In the genomic region with DNA sequence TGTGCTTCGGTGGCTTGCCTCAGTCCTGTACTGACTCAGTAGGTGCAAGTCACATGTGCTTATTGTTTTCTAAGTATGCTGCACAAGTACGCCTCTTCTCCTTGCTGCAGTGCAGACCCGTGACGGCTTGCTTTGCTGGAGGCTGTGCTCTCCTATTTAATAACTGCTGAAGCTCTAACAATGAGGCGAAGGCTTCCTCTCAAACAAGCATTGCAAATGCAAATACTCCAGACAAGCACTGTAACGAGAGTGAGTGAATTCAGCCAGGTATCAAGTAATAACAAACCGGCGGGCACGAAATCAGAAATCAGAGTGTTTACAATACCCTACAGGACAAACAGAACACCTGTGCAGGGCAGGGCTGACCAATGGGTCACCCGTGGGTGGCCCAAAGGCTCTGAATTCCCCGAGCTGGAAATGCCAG, we compare ENCODE assay signal across 12 mouse cellular contexts. TPM values are rescaled to one million over a fixed set of nuclear protein-coding genes. Genes with fewer than 3 reads are reported as not detected.
A peak's percentile ranks its signal among the peaks of the same experiment; 100 is the strongest.
DNase-seq lines count a peak whose midpoint lies in the region; ATAC-seq and TF ChIP-seq lines count a peak whose summit lies in the region.
"Had no signal": no experiment of that assay in that cellular context is flagged by ENCODE, and none has a peak within 500 bp of the region (broad histone marks: within the 10 kb centered on the region; RNA-seq: fewer than 3 reads in every experiment).

No protein-coding gene starts in this region.

- H3K4me1 ChIP-seq in embryonic facial prominence, embryonic 15.5 days = peaks cover 10% of the 10 kb centered on the region; the same call in 1 of the 2 replicates
- H3K4me1 ChIP-seq in hindbrain, embryonic 16.5 days (ENCODE audit: control insufficient read depth, insufficient read depth, low read depth, low read length) = peaks cover 4% of the 10 kb centered on the region
- no peaks in the 10 kb centered on the region for H3K4me1 ChIP-seq in midbrain, postnatal 0 days (ENCODE audit: insufficient read depth, low read length)
- peaks cover 5% of the 10 kb centered on the region; the same call in 1 of the 2 replicates for H3K4me1 ChIP-seq in heart, embryonic 10.5 days

- WGBS in embryonic facial prominence, embryonic 15.5 days = 49% methylated on average over 11 of the region's 11 CpGs
- WGBS in hindbrain, embryonic 16.5 days = 49% methylated on average over 11 of the region's 11 CpGs
- WGBS in midbrain, postnatal 0 days = 45% methylated on average over 11 of the region's 11 CpGs
- 79% methylated on average over 11 of the region's 11 CpGs for WGBS in heart, embryonic 10.5 days

- no peak overlapping the region for H3K4me3 ChIP-seq in left cerebral cortex, adult 2 months
- no peak overlapping the region for H3K4me3 ChIP-seq in embryonic facial prominence, embryonic 15.5 days (replicated peaks)
- no peak overlapping the region for H3K4me3 ChIP-seq in hindbrain, embryonic 16.5 days (ENCODE audit: low read length)
- H3K4me3 ChIP-seq in midbrain, postnatal 0 days (ENCODE audit: low read depth, low read length) = no peak overlapping the region
- H3K4me3 ChIP-seq in heart, embryonic 10.5 days = no peak overlapping the region
- H3K4me3 ChIP-seq: embryonic facial prominence, embryonic 13.5 days had no signal

- no peak overlapping the region; the same call in 1 of the 2 replicates for H3K4me2 ChIP-seq in embryonic facial prominence, embryonic 15.5 days (replicated peaks)
- no peak overlapping the region for H3K4me2 ChIP-seq in hindbrain, embryonic 16.5 days (ENCODE audit: low read length)
- no peak overlapping the region for H3K4me2 ChIP-seq in midbrain, postnatal 0 days (ENCODE audit: low read depth, low read length, poor library complexity, severe bottlenecking)
- H3K4me2 ChIP-seq: embryonic facial prominence, embryonic 13.5 days had no signal

- no peak overlapping the region for H3K9ac ChIP-seq in embryonic facial prominence, embryonic 15.5 days
- H3K9ac ChIP-seq in hindbrain, embryonic 16.5 days (ENCODE audit: low read depth, low read length) = no peak overlapping the region
- H3K9ac ChIP-seq in midbrain, postnatal 0 days (replicated peaks; ENCODE audit: low read length, poor library complexity, severe bottlenecking) = no peak overlapping the region
- H3K9ac ChIP-seq: embryonic facial prominence, embryonic 13.5 days had no signal

- H3K36me3 ChIP-seq in embryonic facial prominence, embryonic 15.5 days = no peaks in the 10 kb centered on the region
- H3K36me3 ChIP-seq in hindbrain, embryonic 16.5 days (ENCODE audit: control insufficient read depth, insufficient read depth, low read length) = no peaks in the 10 kb centered on the region
- no peaks in the 10 kb centered on the region for H3K36me3 ChIP-seq in midbrain, postnatal 0 days (ENCODE audit: insufficient read depth, low read length)
- no peaks in the 10 kb centered on the region for H3K36me3 ChIP-seq in heart, embryonic 10.5 days
- H3K36me3 ChIP-seq: embryonic facial prominence, embryonic 13.5 days had no signal

- no peak for ATAC-seq in embryonic facial prominence, embryonic 15.5 days (ENCODE audit: insufficient number of reproducible peaks, low FRiP score, low TSS enrichment, low read depth)
- peak; percentile 82 for ATAC-seq in hindbrain, embryonic 16.5 days
- ATAC-seq in midbrain, postnatal 0 days (ENCODE audit: low FRiP score) = peak; percentile 74; the same call in 1 of the 2 replicates
- ATAC-seq: intestine, embryonic 16.5 days had no signal

- intact Hi-C loops in left cerebral cortex, adult 2 months (cut with DNase I) = no loop called here
- intact Hi-C loops in left cerebral cortex, postnatal 4 days (cut with DNase I) = no loop called here

- no peak for TF ChIP-seq CTCF in left cerebral cortex, adult 2 months (IDR thresholded peaks at IDR 0.05)
- no peak for TF ChIP-seq CTCF in midbrain, postnatal 0 days (IDR thresholded peaks at IDR 0.05)

- DNase-seq in left cerebral cortex, adult 2 months (ENCODE audit: extremely low spot score in 1 of 2, low spot score in 2 of 2) = peak in 1 of 2 experiments; percentile 36
- DNase-seq in left cerebral cortex, postnatal 4 days = no peak
- DNase-seq in midbrain, postnatal 0 days (ENCODE audit: low spot score) = peak; percentile 34
- no peak for DNase-seq in gastrocnemius, postnatal 4 days (ENCODE audit: low spot score in 2 of 2)
- DNase-seq in heart, embryonic 10.5 days (ENCODE audit: low spot score) = no peak
- DNase-seq: cerebellum, adult 9-10 months; liver; thymus, postnatal 4 days had no signal

- no peaks in the 10 kb centered on the region for H3K9me3 ChIP-seq in embryonic facial prominence, embryonic 15.5 days (replicated peaks)
- H3K9me3 ChIP-seq in hindbrain, embryonic 16.5 days (ENCODE audit: control insufficient read depth, low read length) = no peaks in the 10 kb centered on the region
- H3K9me3 ChIP-seq in midbrain, postnatal 0 days (ENCODE audit: low read length) = no peaks in the 10 kb centered on the region
- no peaks in the 10 kb centered on the region for H3K9me3 ChIP-seq in heart, embryonic 10.5 days

- peak overlapping the region; percentile 44 for H3K27ac ChIP-seq in left cerebral cortex, adult 2 months
- peak overlapping the region; percentile 61 for H3K27ac ChIP-seq in embryonic facial prominence, embryonic 15.5 days (replicated peaks)
- H3K27ac ChIP-seq in hindbrain, embryonic 16.5 days (ENCODE audit: low read depth, low read length) = 0 out of 2 replicates have a peak overlapping the region, but pooled peaks have one; percentile 27
- peak overlapping the region; percentile 44; the same call in 1 of the 2 replicates for H3K27ac ChIP-seq in midbrain, postnatal 0 days (ENCODE audit: low read depth, low read length)
- no peak overlapping the region for H3K27ac ChIP-seq in heart, embryonic 10.5 days
- H3K27ac ChIP-seq: embryonic facial prominence, embryonic 13.5 days had no signal

- H3K27me3 ChIP-seq in embryonic facial prominence, embryonic 15.5 days = no peaks in the 10 kb centered on the region
- no peaks in the 10 kb centered on the region for H3K27me3 ChIP-seq in hindbrain, embryonic 16.5 days (replicated peaks; ENCODE audit: control insufficient read depth, insufficient read depth, low read length)
- H3K27me3 ChIP-seq in midbrain, postnatal 0 days (ENCODE audit: insufficient read depth, low read length) = no peaks in the 10 kb centered on the region
- H3K27me3 ChIP-seq in heart, embryonic 10.5 days (ENCODE audit: insufficient read depth, poor library complexity, severe bottlenecking) = 0 out of 2 replicates have a peak, but pooled peaks cover 3% of the 10 kb centered on the region
- H3K27me3 ChIP-seq: embryonic facial prominence, embryonic 13.5 days had no signal

RNA-seq across cellular contexts. Expression of gene Ranbp9, which starts 12.0 kb away (rescaled TPM):
- total RNA-seq in left cerebral cortex, adult 2 months (2021) = 100 to 1,000 TPM; 102 to 105 TPM
- 10 to 100 TPM; 64.7 to 66.3 TPM for total RNA-seq in left cerebral cortex, postnatal 4 days (2021)
- 8.5 and 9.2 TPM in 2 replicates for polyA plus RNA-seq in embryonic facial prominence, embryonic 15.5 days (2015; fragmentation: Nextera tagmentation; extraction: Ambion mirVana)
- polyA plus RNA-seq in hindbrain, embryonic 16.5 days (2015; fragmentation: Nextera tagmentation; extraction: Ambion mirVana) = 10.0 and 11.2 TPM in 2 replicates
- total RNA-seq in midbrain, postnatal 0 days (2014; rRNA removed) = 43.7 and 51.5 TPM in 2 replicates
- polyA plus RNA-seq in midbrain, postnatal 0 days (2015; fragmentation: Nextera tagmentation; extraction: Ambion mirVana) = 9.7 and 11.7 TPM in 2 replicates
- 10 to 100 TPM; 46.3 to 54.3 TPM for total RNA-seq in gastrocnemius, postnatal 4 days (2021)
- polyA plus RNA-seq in heart, embryonic 10.5 days (2016; fragmentation: Nextera tagmentation; extraction: Ambion mirVana) = 6.8 and 11.6 TPM in 2 replicates
